Mouse (Mus musculus) adrenal gland (tissue): ENCODE results near the gene Sypl.
"Not testable (repeated sequence)": the region's sequence is repeated elsewhere in the genome, so short reads cannot be mapped to it uniquely, and the experiment has no call there.

Experiments used
- intact Hi-C: fragments of 180-260 bp; cut with DNase I; formaldehyde crosslinking; loops from one replicate; pipeline ENCODE4 v1.15.1; 2025

Sypl gene

DNA sequence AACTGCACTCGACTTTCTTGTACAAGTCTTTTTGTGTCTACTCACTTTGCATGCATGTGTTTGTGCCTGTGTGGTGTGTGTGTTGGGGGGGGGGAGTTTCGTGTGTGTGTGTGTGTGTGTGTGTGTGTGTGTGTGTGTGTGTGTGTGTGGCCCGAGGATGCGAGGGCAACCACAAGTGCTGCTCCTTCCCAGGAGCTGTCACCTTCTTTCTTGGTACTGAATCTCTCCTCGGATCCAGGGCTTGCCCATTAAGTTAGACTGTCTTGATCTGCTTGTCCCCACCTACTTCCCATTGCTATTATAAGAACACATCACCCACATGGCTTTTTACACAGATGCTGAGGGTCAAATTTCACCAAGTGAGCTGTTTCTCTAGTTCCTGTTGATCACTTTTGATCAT is 45.1 kb downstream of the Sypl start:
- intact Hi-C loops = no loop called here

DNA sequence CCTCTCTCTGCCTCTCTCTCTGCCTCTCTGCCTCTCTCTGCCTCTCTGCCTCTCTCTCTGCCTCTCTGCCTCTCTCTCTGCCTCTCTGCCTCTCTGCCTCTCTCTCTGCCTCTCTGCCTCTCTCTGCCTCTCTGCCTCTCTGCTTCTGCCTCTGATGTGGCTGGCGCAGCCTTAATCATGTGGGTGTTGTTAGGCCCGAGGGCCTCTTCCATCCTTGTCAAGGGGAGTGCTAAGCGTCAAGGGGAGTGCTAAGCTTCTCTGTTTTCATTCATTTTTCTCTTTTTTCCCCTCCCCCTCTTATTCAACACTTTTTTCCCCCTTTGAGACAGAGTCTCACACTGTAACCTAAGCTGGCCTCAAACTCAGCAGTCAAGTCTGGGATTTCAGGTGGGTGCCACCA is 46.1 kb downstream of the Sypl start:
- intact Hi-C loops = not testable (repeated sequence)

DNA sequence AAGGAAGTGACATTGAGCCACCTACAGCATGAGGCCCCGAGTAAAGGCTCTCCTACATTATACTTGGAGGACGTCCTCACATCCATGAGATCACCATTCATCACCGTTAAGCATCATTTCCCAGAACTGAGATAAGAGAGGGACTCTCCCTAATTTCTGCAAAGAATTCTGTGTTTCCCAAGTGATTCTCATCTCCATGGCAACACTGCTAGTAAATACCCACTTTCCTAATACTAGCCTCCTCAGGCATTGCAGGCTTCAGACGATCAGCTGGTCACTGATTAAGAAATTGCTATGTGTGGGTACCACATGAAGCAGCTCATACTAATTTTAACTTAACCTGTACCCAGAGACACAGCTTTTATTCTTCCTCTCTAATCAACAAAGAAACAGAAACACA is 46.7 kb downstream of the Sypl start:
- intact Hi-C loops = no loop called here

- intact Hi-C loops = no loop called here
These were observed 49.8 kb downstream of the Sypl start for GRCm38 (mm10) chr12:33003339-33003965.

- intact Hi-C loops = no loop called here
These were observed 52.2 kb downstream of the Sypl start for GRCm38 (mm10) chr12:33005858-33006257.

DNA sequence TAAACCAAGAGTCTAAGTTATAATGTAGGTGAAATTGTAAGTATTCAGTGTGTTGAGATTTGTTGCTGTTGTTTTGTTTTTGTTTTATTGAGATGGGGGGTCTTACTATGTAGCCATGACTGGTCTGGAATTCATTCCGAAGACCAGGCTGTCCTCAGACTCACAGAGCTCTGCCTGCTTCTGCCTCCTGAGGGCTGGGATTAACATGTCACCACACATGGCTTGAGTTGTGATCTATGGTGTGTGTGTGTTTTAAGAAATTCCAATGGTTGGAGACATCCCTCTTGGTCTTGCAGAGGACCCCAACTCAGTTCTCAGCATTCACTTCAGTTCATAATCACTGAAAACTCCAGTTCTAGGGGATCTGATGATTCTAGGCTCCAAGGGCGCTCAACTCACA is 53.5 kb downstream of the Sypl start:
- intact Hi-C loops = no loop called here

GRCm38 (mm10) chr12:33008305-33009110 is 54.8 kb downstream of the Sypl start:
- intact Hi-C loops = loop anchor here (2.0 kb wide), 1 partner anchor 88 kb away; no protein-coding TSS in a partner anchor

DNA sequence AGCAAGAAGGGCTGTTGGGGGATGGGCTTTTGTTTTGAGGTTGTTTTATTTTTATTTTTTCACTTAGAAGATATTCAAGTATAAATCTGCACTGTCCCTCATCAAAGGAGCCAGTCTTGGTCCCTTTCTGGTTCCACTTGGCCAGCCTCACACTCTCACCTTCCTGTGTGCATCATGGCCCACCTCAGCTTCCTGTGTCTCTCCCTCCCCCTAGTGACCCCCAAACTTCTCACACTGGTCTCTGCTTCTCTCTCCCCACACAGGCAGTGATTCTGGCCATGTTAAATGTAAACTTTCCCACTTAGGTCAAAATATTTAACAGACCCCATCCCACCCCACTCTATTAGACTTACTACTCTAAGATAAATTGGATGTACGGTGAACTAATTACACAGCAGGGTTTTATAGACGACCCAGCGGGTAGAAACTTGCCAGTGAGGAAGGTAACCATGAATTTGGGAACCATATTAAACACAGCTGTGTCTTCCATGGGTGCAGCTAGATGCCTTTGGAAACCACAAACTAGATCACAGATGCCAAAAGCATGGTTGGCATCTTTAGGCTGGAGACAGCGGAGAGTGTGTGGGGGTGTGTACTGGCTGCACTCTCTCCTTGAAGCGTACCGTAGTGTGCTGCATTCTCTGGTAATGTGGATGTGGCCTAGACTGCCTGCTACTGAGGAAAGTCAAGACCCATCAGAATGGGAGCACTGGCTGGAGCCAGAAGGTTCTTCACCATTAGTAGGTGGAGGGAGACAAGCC is 55.7 kb downstream of the Sypl start:
- intact Hi-C loops = loop anchor here (2.0 kb wide), 1 partner anchor 89 kb away; no protein-coding TSS in a partner anchor

- intact Hi-C loops = no loop called here
These were observed 56.3 kb downstream of the Sypl start for GRCm38 (mm10) chr12:33010026-33010425.

- intact Hi-C loops = no loop called here
These were observed 60.5 kb downstream of the Sypl start for GRCm38 (mm10) chr12:33014050-33014796.

DNA sequence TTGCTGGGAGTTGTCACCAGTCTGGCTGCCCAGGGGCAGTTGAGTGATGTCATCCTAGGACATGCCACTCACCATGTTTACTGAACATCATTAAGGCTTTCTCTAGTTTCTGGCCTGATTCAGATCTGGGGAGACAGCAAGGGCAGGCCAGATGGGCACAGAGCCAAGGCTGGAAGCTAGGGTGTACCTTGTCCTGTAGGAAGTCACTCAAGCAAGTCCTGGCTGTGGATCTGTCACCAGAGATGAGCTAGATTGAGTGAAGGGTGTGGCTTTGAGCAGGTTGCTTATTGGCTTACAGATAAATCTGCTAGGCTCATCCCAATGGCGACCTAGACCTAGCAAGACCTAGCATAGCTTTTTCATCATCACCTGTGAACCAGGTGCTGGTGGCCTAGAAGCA is 61.4 kb downstream of the Sypl start:
- intact Hi-C loops = no loop called here

DNA sequence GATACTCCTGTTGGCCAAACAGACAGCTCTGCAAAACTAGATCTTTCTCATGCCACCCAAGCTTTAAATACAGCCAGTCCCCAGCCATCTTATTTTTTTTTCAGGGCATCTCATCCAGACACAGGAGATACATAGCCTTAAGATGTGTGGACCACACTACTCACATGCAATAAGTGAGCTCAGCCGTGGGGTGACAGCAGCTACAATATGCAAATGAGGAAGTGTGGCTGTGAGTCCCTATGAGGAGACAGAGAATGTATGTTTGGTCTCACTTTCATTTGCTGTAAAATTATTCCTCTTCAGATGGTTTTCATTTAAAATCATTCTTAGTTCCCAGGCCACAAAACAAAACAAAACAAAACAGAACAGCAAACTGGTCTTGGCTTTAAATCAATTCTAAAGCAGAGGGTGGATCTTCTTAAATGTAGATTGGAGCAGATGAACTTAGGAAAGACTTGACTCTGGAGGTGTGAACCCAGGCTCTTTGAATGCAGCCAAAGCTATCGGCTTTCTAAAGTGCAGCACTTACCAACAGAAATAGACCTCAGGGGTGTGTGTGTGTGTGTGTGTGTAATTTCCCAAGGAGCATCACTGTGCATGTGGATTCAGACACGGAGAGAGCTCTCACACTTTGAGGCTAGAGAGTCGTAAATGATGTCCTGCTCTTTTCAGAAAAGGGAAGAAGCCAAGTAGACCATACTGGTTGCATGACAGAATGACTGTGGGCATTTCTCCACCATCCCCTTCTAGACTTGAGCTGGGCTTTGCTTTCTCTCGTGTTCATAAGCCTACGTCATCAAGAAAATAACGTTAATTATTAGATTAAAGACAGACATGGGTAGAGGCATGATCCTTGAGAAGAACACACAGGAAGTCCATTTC is 63.4 kb downstream of the Sypl start:
- intact Hi-C loops = no loop called here

GRCm38 (mm10) chr12:33018601-33019000 is 64.9 kb downstream of the Sypl start:
- intact Hi-C loops = no loop called here

DNA sequence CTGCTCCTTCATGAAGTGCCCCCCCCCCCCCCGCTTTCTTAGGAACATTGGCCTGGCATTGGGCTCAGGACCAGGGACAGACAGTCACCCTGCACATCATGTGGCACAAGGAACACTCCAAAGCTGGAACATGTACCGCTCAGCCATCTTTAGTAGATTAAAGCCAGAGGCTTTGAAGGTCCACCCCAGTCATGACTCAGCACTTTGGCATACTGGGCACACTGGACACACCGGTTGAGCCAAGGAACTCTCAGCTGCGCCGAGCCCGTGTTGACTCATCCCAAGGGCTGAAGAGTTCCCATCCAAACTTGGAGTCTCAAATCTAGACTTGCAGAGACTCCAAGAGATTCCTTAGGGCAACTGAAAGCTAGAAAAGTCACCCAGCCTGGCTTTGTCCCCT is 66.3 kb downstream of the Sypl start:
- intact Hi-C loops = no loop called here

DNA sequence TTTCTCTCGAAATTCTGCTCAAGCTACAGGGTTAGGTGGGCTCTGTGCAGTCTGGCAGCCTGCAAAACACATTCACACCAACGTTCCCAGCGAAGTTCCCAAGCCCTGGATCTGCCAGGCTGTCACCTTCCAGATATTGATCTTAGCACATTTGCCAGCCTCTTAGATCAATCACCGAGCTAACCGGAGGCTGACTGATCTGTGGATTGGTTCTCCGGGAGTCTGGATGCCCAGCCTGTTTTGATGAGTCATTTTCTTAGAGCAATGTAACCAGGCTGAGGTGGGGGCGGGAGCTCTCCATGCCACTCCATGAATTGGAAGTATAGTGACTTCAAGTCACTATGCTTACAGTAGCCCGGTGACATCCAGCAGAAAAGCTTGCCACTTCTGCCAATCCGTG is 67.4 kb downstream of the Sypl start:
- intact Hi-C loops = no loop called here

DNA sequence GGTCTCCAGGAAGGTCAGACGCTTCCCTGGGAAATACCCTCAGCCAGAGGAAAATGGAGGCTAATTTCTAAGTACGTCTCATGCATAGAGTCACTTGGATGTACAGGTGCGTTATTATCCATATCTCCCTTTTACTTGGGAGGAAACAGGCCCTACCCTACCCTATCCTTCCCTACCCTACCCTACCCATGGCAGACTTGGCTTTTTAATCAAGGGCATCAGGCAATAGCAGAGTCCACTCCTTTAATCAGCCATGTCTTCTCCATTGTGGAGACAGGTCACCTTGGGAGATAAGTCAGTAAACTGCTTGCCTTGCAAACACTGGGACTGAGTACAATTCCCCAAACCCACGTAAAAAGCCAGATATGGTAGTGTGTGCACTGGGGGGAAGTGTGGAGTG is 68.1 kb downstream of the Sypl start:
- intact Hi-C loops = no loop called here

GRCm38 (mm10) chr12:33024524-33024923 is 70.8 kb downstream of the Sypl start:
- intact Hi-C loops = no loop called here

DNA sequence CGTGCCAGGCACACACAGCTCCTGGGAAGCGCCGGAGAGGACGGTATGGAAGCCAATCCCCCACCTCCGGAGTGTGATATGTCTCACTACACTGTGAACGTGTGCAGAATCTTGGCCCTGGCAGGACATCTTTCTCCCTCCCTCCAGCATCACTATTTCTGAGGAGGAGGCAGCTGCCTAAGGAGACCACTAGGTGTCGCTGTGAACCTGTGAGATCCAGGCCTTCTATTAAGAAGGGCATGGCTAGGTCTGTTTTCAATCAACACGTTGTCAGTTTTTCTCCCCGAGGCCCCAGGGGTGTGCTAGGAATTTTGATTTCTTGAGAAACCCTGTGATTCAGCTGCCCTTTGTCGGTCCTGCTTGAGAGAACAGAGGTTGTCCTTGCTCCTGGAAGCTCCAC is 73.4 kb downstream of the Sypl start:
- intact Hi-C loops = loop anchor here (1.0 to 5.0 kb wide), 2 partner anchors 82 to 240 kb away; no protein-coding TSS in a partner anchor

DNA sequence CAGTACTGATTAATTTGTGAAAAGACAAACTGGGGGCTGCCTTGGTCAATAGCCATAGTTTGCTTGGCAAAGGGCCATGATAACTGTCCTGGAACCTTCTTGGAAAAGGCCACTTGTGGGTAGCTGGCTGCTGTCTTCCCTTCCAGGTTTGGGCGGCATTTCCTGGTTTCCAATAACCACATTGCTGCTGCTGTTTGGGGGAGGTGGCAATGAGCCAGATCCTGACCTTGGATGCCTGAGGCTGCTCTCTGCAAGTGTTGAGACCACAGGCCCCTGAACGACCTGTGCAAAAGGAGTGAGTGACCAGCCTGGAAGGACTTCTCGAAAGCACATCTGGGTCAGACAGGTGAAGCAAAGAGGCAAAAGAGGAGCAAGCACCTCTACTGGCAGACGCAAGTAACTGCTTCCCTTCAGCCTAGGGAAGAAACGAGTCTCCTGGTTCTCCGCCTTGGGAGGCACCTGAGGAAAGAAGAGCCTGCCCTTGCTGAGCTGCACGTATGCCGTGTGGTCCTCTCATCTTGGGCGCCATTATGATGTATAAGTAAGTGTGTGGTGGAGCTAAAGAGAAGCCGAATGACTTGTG is 74.5 kb downstream of the Sypl start:
- intact Hi-C loops = loop anchor here (5.0 kb wide), 1 partner anchor 239 kb away; no protein-coding TSS in a partner anchor

DNA sequence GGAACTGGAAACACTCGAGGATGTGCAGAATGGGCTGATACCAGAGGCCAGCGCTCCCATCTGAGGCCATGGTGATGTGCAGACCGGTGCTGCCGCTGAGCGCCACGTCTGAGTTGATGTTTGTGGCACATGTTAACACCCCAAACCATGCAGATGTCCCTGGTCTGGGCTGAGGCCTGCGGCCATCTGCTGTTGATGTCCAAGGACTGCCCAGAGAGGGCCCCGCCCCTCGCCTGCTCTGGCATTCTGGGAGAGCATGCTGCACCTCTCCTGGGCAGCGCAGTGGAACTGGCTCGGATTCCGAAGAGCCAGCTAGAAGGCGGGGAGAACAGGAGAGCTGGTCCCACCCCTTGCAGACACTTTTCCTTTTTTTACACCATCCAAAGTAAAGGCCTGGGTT is 75.0 kb downstream of the Sypl start:
- intact Hi-C loops = loop anchor here (5.0 kb wide), 1 partner anchor 239 kb away; no protein-coding TSS in a partner anchor
